Mouse (Mus musculus) limb, embryonic 12.5 days (tissue): Measurements from ENCODE around the gene Galnt7. TPM values are rescaled to one million over a fixed set of nuclear protein-coding genes. Genes with fewer than 3 reads are reported as not detected.

Experiments
- ATAC-seq: fragments of 200-750 bp; cut with Nextera tagmentation; 2 replicates; pipeline ENCODE4 v1.8.0; 2017; ENCODE audit warnings: low read depth, moderate TSS enrichment; ENCODE audit not compliant: insufficient number of reproducible peaks, insufficient read depth, low FRiP score, low TSS enrichment
- H3K27ac ChIP-seq: fragments of 300-500 bp; sonication (generic); 2 replicates; pipeline ENCODE4 v1.5.1; 2016; ENCODE audit warnings: mild to moderate bottlenecking, moderate library complexity
- H3K27me3 ChIP-seq: fragments of 300-500 bp; sonication (generic); 2 replicates; pipeline ENCODE4 v1.6.1; 2016; ENCODE audit warnings: mild to moderate bottlenecking, moderate library complexity
- H3K36me3 ChIP-seq: fragments of 300-500 bp; sonication (generic); 2 replicates; pipeline ENCODE4 v1.6.1; 2016; ENCODE audit warnings: mild to moderate bottlenecking, moderate library complexity
- H3K4me1 ChIP-seq: fragments of 300-500 bp; sonication (generic); replicated peaks from 2 replicates; pipeline ENCODE4 v1.6.1; 2016
- H3K4me2 ChIP-seq: fragments of 300-500 bp; sonication (generic); 2 replicates; pipeline ENCODE4 v1.6.1; 2016; ENCODE audit warnings: mild to moderate bottlenecking, moderate library complexity
- H3K4me3 ChIP-seq: fragments of 300-500 bp; sonication (generic); replicated peaks from 2 replicates; pipeline ENCODE4 v1.5.1; 2016; ENCODE audit warnings: mild to moderate bottlenecking
- H3K9ac ChIP-seq: fragments of 300-500 bp; sonication (generic); replicated peaks from 2 replicates; pipeline ENCODE4 v1.6.1; 2016; ENCODE audit warnings: mild to moderate bottlenecking, moderate library complexity
- H3K9me3 ChIP-seq: fragments of 300-500 bp; sonication (generic); 2 replicates; pipeline ENCODE4 v1.6.1; 2016; ENCODE audit warnings: mild to moderate bottlenecking, moderate library complexity
- WGBS: fragments of 180-500 bp; shearing (Covaris S2); methylation state at CpG from one replicate; pipeline ENCODE4 v1.1.7; 2016; 5-methylcytosine and 5-hydroxymethylcytosine counted together
- polyA plus RNA-seq: library from polyadenylated mRNA; unstranded; fragments of >200 nt; fragmentation: Nextera tagmentation; extraction: Ambion mirVana; gene quantifications from 2 replicates; pipeline ENCODE4 v1.2.1, GENCODE M21; 2016

Galnt7 gene
- polyA plus RNA-seq, 1 experiment from 2014 or later, result 15.8 TPM

DNA sequence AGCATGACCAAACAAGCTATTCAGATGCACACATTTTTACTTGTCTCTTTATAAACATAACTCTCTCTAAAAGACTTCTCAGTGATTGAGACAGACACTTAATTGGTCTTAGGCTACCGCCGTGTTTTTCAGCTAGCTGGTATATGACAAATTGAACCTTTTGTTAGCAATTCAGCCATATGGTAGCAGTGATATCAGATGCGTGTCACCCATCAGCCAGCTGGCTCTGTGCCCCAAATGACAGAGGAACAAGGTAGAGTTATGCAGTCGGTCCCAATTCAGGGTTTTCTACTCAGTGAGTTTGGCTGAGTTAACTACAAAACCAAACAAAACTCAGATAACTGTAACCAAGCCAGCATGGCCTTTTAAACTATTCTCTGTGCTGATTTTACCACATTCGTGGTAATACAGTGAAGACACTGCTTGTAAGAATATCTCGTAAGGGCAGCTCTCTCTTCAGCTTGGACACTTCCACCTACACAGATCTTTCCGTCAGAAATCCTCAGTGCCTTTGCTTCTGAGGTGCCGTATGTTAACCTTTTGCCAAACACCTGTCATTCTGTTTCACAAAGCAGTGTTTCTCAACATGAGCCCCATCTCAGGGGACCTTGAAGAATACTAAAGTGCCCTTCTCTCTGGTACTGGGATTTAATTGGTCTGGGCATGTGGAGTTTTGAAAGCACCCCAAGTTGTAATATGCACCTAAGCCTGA lies 68.3 kb downstream of the Galnt7 start:
- H3K27ac ChIP-seq, result no peak overlapping the region
- WGBS, result 84% methylated on average over 8 of the region's 8 CpGs
- H3K36me3 ChIP-seq, result peaks cover 14% of the 10 kb centered on the region; the same call in 1 of the 2 replicates
- H3K4me2 ChIP-seq, result no peak overlapping the region
- H3K9me3 ChIP-seq, result no peaks in the 10 kb centered on the region
- no peaks in the 10 kb centered on the region for H3K27me3 ChIP-seq
- 0 out of 2 replicates have a peak, but pooled peaks cover 6% of the 10 kb centered on the region for H3K4me1 ChIP-seq
- no peak for ATAC-seq
- H3K4me3 ChIP-seq, result no peak overlapping the region
- H3K9ac ChIP-seq, result no peak overlapping the region

DNA sequence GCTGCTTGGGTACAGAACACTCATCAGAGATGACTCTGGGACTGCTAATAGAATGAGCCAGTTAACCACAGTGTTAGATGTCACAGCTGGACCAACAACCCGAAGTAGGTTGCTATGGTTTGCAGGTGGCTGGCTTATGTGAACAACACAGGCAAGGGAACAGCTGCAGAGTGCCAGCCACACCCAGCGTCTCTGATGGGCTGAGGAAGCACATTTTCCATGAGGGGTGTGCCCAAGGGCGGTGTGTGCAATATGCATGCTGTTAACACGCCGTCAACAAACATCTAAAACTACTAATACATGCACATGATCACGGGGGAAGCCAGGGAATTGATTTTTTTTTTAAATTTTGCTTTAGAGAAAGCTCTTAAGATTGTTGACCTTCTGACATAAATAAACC lies 73.0 kb downstream of the Galnt7 start:
- ATAC-seq, result no peak
- Histone ChIP-seq H3K9me3 (no peaks in the 10 kb centered on the region), H3K27me3 (no peaks in the 10 kb centered on the region), H3K4me1 (0 out of 2 replicates have a peak, but pooled peaks cover 4% of the 10 kb centered on the region), H3K9ac (no peak overlapping the region), H3K27ac (no peak overlapping the region), H3K4me2 (no peak overlapping the region), H3K36me3 (peaks cover 14% of the 10 kb centered on the region; the same call in 1 of the 2 replicates), H3K4me3 (no peak overlapping the region)
- WGBS, result 67% methylated on average over 6 of the region's 6 CpGs

DNA sequence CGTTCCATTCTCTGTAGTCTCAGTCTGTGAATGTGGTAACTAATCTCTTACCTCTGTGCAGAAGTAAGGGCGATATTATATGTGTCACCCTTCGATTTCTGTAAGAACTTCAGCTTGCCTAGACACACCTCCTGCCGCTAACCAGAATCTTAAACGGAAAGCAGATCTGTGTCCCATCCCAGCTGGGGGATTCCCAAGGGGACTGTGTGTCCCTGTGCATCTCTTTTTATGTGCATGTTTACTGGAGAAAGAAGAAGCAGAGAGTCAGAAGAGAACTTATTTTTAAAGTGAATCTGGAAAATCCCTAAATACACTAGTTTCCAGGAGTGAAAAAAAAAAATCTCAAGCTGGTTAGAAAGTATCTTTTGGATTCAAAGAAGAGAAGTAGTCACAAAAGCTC lies 75.5 kb downstream of the Galnt7 start:
- Histone ChIP-seq H3K9me3 (no peaks in the 10 kb centered on the region), H3K9ac (no peak overlapping the region), H3K27ac (no peak overlapping the region), H3K4me2 (no peak overlapping the region), H3K27me3 (no peaks in the 10 kb centered on the region), H3K4me3 (no peak overlapping the region), H3K4me1 (peaks cover 8% of the 10 kb centered on the region; the same call in 1 of the 2 replicates), H3K36me3 (peaks cover 14% of the 10 kb centered on the region; the same call in 1 of the 2 replicates)
- 81% methylated on average over 5 of the region's 5 CpGs for WGBS
- ATAC-seq, result no peak

DNA sequence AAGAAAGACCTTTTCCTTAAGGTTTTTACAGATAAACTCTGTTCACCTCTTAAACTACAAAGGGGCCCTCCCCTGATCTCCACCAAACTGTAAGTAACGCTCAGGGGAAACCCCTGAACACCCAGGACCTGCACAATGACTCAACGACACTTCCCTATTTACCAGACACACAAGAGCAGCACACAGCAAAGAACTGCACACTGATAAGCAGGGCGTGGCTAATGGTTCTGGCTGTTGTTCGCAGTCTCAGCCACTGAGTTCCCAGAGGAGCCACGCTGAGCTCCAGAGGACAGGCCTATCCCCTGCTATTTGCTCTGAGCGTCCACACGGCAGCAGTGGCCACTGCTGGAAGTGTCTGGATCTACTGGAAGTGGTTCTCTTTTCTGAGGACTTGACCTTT lies 76.6 kb downstream of the Galnt7 start:
- ATAC-seq, result 0 out of 2 replicates have a peak, but pooled peaks have one; percentile 42
- 74% methylated on average over 7 of the region's 7 CpGs for WGBS
- Histone ChIP-seq H3K27me3 (no peaks in the 10 kb centered on the region), H3K4me3 (no peak overlapping the region), H3K9ac (no peak overlapping the region), H3K4me1 (peaks cover 8% of the 10 kb centered on the region; the same call in 1 of the 2 replicates), H3K27ac (no peak overlapping the region), H3K4me2 (no peak overlapping the region), H3K9me3 (no peaks in the 10 kb centered on the region), H3K36me3 (peaks cover 3% of the 10 kb centered on the region; the same call in 1 of the 2 replicates)

DNA sequence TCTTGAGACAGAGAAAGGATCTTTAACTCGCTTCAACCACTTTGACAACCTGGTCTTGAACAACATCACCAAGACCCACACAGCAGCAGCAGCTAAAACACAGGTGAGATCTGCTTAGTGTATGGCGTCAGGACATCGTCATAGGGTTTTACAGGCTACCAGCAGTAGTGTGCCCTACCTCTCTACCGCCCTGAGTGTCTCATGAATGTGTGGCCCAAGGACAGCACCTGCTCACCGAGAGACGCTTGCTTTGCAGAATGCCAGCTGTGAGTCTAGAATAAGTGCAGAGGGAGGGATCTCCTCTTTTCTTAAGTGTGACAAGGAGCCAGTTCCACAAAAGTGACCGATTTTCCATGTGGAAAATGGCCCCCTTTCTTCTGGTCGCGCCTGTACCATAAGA lies 77.5 kb downstream of the Galnt7 start:
- Histone ChIP-seq H3K27me3 (no peaks in the 10 kb centered on the region), H3K4me2 (no peak overlapping the region), H3K4me3 (no peak overlapping the region), H3K9me3 (no peaks in the 10 kb centered on the region), H3K27ac (no peak overlapping the region), H3K4me1 (peaks cover 8% of the 10 kb centered on the region; the same call in 1 of the 2 replicates), H3K9ac (no peak overlapping the region), H3K36me3 (no peaks in the 10 kb centered on the region)
- 83% methylated on average over 9 of the region's 9 CpGs for WGBS
- ATAC-seq, result no peak

DNA sequence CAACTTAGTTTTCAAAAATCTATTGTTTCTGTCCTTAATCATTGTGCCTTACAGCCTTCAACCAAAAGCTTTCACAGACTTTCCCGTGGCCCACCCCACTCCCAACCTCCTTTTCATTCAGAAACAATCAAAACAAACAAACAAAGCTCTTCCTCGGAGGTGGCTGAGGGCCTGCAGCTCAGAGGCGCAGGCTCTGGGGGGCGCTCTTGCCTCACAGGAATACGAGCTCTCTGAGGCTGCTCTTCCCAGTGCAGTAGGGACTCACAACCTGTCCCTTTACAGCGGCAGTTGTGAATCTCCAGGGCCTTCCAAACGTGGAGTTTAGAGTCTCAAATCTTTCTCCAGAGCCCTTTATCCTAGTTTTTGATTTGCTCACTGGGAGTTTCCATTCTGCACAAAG lies 78.4 kb downstream of the Galnt7 start:
- Histone ChIP-seq H3K4me2 (no peak overlapping the region), H3K27me3 (no peaks in the 10 kb centered on the region), H3K36me3 (no peaks in the 10 kb centered on the region), H3K9me3 (no peaks in the 10 kb centered on the region), H3K4me3 (no peak overlapping the region), H3K9ac (no peak overlapping the region), H3K4me1 (peaks cover 6% of the 10 kb centered on the region; the same call in 1 of the 2 replicates), H3K27ac (no peak overlapping the region)
- no peak for ATAC-seq
- WGBS, result 13% methylated on average over 7 of the region's 7 CpGs

DNA sequence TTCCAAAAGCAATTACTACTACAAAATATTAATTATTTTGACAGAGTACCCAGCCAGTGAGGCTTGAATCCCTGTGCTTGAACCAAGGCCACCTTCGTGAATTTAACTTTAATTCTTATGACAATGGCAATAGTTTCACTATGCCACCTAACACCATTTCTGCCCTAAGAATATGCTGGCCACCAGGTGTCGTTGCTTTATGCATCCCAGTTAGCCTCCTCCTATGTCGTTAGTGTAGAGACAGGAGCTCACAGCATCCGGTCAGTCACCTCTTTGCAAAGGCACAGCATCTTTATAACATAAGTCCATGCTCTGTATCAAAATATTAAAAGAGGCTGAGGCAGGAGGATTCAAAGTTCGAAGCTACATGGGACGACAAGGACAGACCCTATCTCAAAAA lies 79.0 kb downstream of the Galnt7 start:
- ATAC-seq, result no peak
- Histone ChIP-seq H3K9ac (no peak overlapping the region), H3K4me3 (no peak overlapping the region), H3K9me3 (no peaks in the 10 kb centered on the region), H3K4me2 (no peak overlapping the region), H3K27me3 (no peaks in the 10 kb centered on the region), H3K36me3 (no peaks in the 10 kb centered on the region), H3K27ac (no peak overlapping the region), H3K4me1 (peaks cover 10% of the 10 kb centered on the region; the same call in 1 of the 2 replicates)
- WGBS, result 78% methylated on average over 6 of the region's 6 CpGs

DNA sequence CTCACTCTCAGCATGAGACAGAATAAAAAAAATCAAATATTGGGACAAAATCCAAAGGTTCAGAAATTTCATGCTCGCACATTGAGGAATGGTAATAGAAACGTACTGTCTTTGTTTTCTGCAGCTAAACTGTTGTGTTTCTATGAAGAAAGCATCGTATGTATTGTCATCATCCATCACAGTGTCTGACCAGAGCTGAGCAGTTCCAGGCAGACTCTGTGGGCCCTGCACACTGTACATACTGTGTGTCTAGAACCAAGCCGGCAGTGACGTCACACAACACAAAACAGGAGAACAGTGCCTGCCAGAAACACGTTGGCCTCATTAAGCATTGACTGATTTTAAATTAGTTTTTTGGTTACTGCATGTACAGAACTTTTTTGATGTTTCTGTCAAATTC lies 82.9 kb downstream of the Galnt7 start:
- Histone ChIP-seq H3K9ac (no peak overlapping the region), H3K4me1 (peaks cover 10% of the 10 kb centered on the region; the same call in 1 of the 2 replicates), H3K27ac (no peak overlapping the region), H3K9me3 (no peaks in the 10 kb centered on the region), H3K4me3 (no peak overlapping the region), H3K4me2 (no peak overlapping the region), H3K36me3 (no peaks in the 10 kb centered on the region), H3K27me3 (no peaks in the 10 kb centered on the region)
- ATAC-seq, result no peak
- 71% methylated on average over 6 of the region's 6 CpGs for WGBS

DNA sequence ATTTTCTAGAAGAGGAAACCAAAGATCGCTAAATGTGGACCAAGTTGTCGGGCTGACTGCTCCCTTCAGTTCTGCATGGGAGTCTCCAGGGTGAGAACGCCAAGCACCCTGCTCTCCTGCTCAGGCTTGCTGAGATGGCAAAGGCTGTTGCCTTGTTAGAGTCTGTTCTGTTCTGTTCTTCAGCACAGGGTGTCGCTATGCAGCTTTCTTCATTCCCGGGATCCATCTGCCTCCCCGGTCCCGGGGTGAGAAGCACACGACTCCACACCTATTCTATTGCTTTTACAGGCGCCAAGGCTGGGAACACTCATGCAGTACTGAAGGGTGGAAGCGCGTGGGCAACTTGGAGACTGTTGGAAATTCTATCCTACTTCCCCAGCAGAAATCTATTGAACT lies 83.4 kb downstream of the Galnt7 start:
- WGBS, result 46% methylated on average over 11 of the region's 11 CpGs
- H3K4me1 ChIP-seq, result peaks cover 7% of the 10 kb centered on the region; the same call in 1 of the 2 replicates
- no peak for ATAC-seq
- no peak overlapping the region for H3K9ac ChIP-seq
- H3K27me3 ChIP-seq, result no peaks in the 10 kb centered on the region
- no peaks in the 10 kb centered on the region for H3K36me3 ChIP-seq
- no peak overlapping the region for H3K4me3 ChIP-seq
- no peak overlapping the region for H3K4me2 ChIP-seq
- H3K9me3 ChIP-seq, result no peaks in the 10 kb centered on the region
- H3K27ac ChIP-seq, result no peak overlapping the region

DNA sequence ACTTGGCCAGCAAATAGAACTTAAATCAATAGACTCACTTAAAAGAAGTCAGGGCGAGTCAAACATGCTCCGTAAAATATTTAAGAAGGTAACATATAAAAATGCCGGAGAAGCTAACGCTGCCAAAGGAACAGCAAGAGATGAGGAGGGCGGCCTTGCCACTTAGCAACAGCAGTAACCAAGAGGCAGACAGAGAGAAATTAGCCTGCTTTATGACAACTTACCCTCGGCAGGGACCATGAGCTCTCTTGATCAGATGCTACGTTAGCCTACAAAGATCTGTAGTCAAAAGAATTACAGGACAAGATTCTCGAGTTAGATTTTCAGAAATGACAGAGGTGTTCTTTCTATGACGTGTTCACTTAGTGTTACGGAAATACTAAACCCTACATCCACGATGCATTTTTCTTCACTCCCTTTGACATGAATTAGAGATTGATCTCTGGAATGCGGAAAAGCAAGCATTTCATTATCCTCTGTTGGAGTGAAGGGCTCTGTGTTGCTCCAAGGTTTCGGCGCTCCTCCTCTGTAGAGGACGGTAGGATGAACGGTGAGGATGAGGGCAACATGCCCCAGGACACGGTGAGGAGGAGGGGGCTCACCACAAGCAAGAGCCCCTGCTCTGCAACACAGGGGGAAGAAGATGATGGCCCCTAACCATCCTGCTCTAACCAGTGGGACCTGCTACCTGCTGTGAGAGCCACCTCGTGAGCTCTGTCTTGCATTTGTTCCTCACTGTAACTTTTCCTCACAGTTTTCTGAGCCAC lies 84.0 kb downstream of the Galnt7 start:
- Histone ChIP-seq H3K4me3 (no peak overlapping the region), H3K4me2 (no peak overlapping the region), H3K36me3 (peaks cover 2% of the 10 kb centered on the region; the same call in 1 of the 2 replicates), H3K4me1 (peaks cover 6% of the 10 kb centered on the region; the same call in 1 of the 2 replicates), H3K9ac (no peak overlapping the region), H3K27ac (no peak overlapping the region), H3K27me3 (no peaks in the 10 kb centered on the region), H3K9me3 (no peaks in the 10 kb centered on the region)
- WGBS, result 80% methylated on average over 18 of the region's 18 CpGs
- no peak for ATAC-seq

DNA sequence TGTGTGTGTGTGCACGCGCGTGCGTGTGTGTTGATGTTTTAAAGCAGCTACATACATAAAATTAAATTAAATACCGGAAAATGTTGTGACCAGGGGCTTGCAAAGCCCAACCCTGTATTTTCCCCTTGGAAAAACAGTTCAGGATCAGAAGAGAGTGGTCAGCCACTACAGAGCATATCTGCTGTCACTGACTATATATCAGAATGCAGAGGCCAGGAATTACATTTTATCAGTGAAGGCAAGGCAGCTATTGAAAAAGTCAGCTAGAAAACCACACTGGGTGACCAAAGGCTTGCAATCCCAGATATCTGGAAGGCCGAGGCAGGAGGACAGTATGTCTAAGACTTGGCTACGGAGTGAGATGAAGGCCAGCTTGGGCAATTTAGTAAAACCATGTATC lies 84.8 kb downstream of the Galnt7 start:
- H3K4me3 ChIP-seq, result no peak overlapping the region
- no peaks in the 10 kb centered on the region for H3K9me3 ChIP-seq
- 92% methylated on average over 7 of the region's 7 CpGs for WGBS
- H3K27ac ChIP-seq, result no peak overlapping the region
- no peak overlapping the region for H3K4me2 ChIP-seq
- peaks cover 7% of the 10 kb centered on the region; the same call in 1 of the 2 replicates for H3K36me3 ChIP-seq
- peaks cover 6% of the 10 kb centered on the region; the same call in 1 of the 2 replicates for H3K4me1 ChIP-seq
- H3K27me3 ChIP-seq, result no peaks in the 10 kb centered on the region
- H3K9ac ChIP-seq, result no peak overlapping the region
- no peak for ATAC-seq
